Mouse (Mus musculus) adrenal gland, postnatal 25 days (tissue): ENCODE results near the gene Emc7. TPM values are rescaled to one million over a fixed set of nuclear protein-coding genes. Genes with fewer than 3 reads are reported as not detected.
"Not testable (repeated sequence)": the region's sequence is repeated elsewhere in the genome, so short reads cannot be mapped to it uniquely, and the experiment has no call there.

Experiments used
- DNase-seq: peaks from one replicate; pipeline ENCODE4 v3.0.0; 2021; ENCODE audit warnings: mixed read lengths
- long read RNA-seq: library from polyadenylated mRNA; stranded (forward); transcript quantifications from one replicate; pipeline ENCODE4 v2.0.0, GENCODE M21; 2021
- total RNA-seq: library from RNA; stranded (reverse); gene quantifications from 2 replicates; pipeline ENCODE4 v1.2.3, GENCODE M21; 2021

Emc7 gene
- 28.3 and 30.8 TPM in 2 replicates for total RNA-seq
- long read RNA-seq, full-length matches to known transcripts, result 103 of 109 reads
- long read RNA-seq, partial matches to known transcripts, result 2 of 109 reads
- long read RNA-seq, other reads (novel, unspliced or antisense), result 4 of 109 reads

DNA sequence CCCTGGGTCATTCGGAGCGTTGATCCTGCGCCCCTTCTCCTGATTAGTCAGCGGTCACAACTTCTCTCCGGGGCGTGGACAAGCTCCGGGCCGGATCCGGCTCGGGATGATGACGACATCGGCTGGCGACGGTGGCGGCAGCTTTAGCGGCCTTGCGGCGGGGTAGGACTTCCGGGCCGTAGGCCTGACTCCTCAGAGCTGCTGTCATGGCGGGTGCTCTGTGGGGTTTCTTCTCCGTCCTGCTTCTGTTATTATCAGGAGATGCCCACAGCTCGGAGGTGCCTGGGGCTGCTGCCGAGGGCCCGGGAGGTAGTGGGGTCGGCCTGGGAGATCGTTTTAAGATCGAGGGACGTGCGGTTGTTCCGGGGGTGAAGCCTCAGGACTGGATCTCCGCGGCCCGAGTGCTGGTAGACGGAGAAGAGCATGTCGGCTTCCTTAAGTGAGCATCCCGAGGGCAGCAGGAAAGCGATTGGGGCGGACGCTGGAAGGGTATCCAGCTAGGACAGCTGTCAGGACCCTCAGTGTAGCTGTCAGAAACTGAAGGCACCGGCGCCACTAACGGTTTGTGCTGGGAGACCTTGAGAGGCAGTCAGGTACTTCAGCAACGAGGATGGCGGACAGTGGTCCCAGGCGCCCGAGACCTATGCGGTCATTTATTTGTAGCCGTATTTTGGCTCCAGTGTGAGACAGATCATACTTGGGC is at the start of gene Emc7:
Gene Emc7 (plus strand): TSS at position 136 of the 703 bp plus-strand sequence.
- DNase-seq, result peak; percentile 100

DNA sequence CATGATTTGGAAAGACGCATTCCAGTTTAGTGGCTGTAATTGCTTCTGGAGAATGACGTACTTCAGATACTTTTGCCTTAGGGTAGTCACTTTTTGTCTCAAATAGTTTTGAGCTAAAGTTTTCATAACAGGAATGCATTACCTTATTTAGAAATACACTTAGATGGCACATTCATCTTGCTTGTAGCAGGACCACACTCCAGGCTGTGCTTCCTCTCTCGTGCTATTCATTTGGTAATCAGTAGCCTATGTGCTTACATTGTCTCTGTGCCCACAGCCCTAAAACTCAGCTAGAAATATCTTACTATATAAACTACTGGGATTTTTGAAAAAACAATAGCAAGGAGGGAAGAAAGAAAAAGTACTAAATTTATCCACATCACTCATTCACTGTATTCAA is 47.8 kb upstream of the Emc7 start:
- no peak for DNase-seq

DNA sequence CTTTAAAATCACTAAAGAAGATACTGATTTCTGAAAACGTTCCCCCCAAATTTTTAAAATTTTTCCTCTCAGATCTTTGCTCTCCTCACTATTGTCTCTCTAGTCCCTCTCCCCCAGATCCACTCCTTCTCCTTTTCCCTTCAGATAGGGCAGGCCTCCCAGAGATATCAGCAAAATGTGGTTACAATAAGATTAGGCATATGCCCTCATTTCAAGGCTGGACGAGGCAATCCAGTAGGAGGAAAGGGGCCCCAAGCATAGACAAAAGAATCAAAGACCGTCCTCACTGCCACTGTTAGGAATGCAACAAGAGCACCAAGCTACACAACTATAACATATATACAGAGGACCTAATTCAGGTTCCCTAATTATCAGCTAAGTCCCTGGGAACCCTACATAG is 29.5 kb upstream of the Emc7 start:
- DNase-seq, result no peak

DNA sequence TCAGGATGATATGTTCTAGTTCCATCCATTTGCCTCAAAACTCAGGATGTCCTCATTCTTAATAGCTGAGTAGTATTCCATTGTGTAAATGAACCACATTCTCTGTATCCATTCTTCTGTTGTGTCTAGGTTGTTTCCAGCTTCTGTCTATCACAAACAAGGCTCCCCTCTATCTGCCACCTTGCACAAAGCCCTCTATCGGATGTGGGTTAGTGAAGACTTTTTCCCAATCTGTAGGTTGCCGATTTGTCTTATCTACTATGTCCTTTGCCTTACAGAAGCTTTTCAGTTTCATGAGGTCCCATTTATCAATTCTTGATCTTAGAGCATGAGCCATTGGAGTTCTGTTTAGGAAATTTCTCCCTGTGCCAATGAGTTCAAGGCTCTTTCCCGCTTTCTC is 26.3 kb upstream of the Emc7 start:
- DNase-seq, result not testable (repeated sequence)

DNA sequence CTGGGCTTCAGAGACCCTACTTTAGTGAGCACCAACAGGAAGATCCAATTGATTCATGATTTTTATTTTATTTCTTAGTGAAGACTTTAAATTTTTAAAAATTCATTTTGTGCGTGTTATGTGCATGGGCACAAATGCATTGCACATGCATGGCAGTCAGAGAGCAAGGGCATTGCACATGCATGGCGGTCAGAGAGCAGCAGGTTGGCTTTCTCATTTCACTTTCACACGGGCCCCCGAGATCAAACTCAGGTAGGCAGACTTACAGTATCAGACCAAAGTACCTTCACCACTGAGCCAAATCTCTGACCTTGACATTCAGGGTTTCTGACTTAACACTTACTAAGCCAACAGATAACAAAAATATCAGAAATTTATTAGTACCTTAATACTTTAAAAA is 25.1 kb upstream of the Emc7 start:
- no peak for DNase-seq

DNA sequence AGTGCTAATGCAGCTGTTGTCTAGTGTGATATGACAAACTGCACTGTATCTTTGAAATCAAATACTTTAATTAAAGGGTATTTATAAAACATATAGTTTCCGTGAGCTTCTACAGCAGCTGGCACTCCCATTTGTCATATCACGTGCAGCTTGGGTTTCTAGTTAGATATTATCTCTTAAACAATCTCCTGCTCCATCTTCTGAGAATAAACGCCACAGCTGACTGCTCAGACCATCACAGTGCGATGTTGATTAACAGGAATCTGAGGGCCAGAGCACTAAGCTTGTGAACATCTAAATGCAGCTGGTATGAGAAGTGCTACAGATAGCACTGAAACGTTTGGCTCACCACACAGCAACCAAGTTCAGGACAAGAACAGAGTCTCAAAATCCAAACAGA is 24.4 kb upstream of the Emc7 start:
- DNase-seq, result no peak

DNA sequence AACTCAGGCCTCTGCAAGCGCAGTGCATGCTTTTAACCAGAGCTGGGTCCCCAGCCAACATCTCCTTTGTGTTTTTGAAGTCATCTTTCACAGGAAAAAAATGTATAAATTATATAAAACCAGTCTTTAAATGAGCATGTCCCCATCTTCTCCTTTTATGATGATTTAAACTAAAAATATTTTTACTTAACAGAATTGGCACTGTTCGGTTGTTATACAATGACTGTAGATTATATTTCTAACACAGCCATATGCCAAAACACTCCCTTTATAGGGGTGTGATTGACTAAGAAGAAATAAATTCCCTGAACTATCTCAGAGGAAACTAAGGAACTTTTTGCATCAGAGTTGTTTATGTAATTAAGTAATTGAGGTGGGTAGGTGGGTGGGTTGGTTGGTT is 22.3 kb upstream of the Emc7 start:
- no peak for DNase-seq

DNA sequence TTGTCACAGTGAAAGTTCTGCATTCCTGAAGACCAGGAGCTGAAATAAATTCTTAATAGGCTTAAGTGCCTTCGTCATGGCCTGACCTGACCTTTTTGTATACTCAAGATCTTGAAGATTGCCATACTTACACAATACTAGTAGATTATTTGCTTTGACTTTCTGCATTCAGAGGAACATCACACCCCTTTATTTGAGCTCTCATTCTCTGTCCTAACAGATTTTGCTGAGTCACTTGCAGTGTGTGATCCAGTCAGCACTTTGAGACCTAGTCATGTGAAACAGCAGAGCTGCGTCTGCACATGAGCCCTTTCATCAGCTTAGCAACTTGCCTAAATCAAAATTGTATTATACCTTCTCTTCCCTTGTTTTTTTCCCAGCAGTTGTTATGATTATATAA is 21.4 kb upstream of the Emc7 start:
- DNase-seq, result no peak

DNA sequence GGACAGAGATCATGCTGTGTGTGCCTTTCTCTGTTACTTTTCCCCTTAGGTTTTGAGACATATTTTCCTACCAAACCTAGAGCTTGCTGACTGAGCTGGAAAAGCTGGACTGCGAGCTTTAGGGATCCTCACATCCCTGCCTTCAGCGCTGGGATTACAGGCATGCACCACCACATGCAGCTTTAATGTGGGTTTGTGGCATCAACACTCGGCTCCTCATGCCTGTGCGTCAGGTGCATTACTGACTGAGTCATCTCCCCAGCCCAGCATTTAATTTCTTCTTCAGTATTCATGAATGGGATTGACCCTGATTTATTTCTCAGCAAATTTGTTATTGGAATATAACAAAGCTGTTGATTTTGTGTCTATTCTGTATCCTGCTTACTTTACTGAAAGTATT is 18.5 kb upstream of the Emc7 start:
- no peak for DNase-seq

DNA sequence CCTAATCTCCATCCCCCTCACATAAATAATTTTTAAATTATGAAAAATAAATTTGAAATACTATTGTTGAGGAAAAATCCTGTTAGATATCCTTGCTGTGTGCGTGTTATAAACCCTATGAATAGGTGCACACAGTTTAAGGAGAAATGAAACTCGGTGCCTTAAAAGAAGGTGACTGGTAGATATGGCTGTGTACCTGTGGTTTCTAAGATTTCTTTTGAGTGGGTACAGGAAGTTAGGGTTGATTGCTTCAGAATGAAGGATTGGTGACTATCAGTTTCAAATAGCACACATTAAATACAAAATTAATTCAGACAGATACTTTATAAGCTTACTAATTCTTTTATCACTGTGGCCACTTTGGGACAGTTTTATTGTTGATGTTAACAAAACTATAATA is 17.2 kb upstream of the Emc7 start:
- no peak for DNase-seq

DNA sequence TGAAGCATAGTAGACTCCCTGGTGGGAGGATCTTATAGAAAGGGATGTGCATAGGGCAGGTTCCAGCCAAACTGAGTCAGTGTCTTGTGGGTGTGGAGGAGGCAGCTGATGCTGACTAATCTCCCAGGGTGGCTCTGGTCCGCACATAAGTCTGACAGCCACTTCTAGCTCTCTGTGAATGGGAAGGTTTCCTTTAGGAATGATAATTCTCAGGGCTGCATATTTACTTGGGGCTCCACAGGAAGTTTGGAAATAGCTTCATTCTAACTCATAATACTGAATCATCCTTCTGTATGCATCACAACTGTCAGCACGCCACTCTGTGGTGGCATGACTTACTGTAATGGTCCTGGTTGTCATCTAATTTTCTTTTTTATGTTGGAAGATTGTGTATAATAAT is 11.3 kb upstream of the Emc7 start:
- DNase-seq, result no peak

DNA sequence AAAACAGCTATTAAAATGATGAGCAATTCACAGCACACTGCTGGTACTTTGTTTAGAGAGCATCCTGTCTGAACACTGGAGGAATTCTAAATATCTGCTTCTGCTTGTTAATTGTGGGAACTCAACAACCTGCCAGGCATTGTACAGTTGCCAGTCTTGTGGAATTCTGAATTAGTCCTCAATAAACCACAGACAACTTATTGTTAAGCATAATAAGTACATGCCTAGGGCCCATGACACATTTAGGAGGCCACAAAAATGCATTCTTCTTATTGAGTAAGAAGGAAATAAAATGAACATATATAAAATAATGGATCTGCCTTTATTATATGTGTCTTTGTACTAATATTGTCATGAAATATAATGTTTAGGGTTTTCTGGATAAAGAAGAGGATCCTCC is 9.3 kb upstream of the Emc7 start:
- DNase-seq, result no peak

DNA sequence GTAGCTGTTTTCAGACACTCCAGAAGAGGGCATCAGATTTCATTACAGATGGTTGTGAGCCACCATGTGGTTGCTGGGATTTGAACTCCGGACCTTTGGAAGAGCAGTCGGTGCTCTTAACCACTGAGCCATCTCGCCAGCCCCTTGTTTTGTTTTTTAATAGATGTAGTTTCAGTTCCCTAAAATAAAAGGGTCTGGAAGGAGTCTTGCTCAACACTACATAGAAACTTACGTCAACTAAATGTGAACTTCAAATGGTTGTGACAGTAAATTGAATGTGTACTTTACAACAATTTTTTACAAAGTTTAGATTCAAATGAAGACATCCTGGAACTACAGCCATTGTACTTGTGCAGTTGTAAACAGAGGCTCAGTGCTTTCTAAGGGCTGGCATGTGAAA is 6.8 kb upstream of the Emc7 start:
- not testable (repeated sequence) for DNase-seq

DNA sequence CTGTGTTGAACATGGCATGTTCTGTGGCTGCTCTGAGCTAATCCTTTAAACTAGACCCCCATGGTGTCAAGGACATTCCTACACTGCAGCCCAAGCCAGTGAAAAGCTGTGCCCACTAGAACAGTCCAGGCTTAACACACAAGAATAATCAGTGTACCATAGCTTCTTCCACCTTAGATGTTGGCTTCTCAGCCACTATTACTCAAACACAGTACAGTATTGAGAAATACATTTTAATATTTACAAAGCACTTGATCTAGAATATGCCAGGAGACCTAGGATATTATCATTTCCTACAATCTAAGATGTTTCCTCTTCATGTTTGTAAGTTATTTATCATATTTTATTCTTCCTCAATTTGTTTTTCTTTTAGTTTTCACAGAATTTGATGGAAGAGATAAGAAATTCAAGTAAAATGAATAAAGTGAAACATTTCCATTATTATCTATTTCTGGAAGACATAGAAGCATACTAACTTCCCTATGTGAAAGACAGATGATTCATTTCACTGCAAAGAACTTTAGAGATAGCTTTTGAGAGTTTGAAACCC is 6.2 kb upstream of the Emc7 start:
- DNase-seq, result no peak

DNA sequence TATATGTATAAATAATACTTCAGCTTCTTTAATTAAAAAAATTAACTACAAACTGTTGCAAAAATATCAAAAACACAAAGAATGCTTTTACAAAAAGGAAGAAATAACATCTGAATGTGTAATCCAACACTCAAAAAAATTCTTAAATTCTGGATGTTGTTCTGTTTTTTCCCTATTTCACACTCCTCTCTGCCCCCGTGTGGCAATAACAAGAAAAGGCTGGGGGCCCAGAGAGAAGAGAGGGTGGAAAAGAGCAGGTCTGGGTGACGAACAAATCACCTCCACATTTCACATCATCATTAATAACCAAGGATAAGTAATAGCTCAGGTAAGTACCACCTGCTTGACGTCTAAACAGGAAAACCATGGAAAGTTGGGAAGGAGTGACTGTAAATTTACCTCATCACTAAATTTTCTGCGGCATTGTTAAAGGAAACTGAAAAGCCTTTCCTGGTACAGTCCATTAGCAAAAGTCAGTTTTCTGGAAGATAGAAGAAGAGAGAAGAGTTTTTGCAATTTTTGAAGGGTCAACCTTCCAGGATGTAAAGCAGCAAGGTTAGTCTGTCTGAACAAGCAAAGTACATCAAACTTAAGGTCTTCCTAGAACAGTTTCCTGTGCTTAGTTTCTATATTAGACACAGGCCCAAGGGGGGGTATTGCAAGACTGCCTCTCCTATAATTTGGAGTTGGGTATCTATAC is 5.0 kb upstream of the Emc7 start:
- DNase-seq, result peak; percentile 2

DNA sequence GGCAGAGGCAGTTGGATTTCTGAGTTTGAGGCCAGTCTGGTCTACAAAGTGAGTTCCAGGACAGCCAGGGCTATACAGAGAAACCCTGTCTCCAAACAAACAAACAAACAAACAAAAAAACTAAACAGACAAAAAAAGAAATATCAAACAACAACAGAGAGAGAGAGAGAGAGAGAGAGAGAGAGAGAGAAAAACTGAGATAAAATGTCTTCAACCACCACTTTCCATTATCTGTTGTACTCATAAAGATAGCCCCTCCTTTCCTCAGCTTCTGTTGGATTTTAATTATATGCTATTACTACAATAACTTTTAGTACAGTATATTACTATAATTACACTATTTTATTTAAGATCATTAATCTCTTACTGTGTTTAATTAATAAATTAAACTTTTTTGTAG is 2.3 kb upstream of the Emc7 start:
- not testable (repeated sequence) for DNase-seq

DNA sequence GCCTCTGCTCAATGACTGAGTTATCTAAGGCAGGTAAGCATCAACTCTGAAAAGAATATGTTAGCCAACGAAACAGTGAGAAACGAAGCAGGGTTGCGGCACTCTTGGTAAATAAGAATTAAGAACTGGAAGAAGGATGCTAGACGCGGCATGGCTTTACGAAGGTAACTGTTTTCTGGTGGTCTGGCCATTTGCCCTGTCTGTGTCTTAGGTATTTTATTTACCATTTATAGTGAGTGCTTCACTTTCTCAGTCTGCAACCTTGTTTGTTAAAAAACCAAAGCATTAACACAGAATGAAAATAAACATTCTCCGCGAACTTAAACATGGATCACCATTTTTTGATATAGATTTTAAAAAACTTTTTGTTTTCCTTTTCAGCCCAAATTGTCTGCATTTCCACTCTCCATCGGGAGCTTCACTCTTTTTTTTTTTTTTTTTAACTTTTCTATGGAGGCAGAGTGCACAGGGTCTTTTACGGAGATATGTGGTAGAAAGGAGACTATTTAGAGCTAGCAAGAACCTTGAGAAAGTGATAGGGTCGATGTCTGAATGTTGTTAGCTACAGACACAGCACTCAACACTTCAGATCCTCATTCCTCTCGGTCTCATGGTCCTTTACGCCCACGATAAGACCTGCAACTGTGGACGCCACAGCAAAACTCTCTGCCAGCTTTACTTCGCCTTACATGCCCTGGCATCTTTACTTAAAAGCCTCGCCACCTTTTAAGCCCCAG is 504 bp upstream of the Emc7 start:
- no peak for DNase-seq

DNA sequence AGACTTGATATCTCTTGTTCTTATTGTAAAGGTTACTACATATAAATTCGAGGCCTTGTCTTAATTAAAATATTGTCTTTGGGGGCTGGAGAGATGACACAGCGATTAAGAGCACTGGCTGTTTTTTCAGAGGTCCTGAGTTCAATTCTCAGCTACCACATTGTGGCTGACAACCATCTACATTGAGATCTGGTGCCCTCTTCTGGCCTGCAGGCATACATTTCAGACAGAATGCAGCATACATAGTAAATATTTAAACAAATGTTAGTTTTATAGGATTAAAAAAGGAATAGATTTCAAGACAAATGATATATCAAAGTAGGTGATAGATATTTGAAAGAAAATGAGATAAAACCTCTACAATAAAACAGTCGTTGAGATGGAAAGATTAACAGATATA is 5.8 kb downstream of the Emc7 start:
- no peak for DNase-seq

DNA sequence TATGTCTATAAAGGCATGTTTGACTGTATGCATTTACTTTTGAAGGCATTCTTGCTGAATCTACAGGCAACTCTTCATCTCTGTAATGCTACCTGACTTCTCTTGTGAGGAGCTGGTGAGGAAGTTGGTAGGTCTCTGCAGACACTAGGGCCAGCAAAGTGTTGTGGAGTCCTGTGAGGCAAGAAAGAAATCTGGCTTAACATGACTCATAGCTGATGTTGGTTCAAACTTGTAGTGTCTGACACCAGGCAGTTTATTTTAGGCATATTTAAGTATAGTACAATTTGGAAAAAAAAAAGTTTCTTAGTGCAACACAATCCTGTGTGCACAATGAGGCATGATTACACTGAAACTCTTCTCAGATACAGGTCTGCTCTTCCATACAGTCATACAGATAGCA is 14.7 kb downstream of the Emc7 start:
- DNase-seq, result no peak

DNA sequence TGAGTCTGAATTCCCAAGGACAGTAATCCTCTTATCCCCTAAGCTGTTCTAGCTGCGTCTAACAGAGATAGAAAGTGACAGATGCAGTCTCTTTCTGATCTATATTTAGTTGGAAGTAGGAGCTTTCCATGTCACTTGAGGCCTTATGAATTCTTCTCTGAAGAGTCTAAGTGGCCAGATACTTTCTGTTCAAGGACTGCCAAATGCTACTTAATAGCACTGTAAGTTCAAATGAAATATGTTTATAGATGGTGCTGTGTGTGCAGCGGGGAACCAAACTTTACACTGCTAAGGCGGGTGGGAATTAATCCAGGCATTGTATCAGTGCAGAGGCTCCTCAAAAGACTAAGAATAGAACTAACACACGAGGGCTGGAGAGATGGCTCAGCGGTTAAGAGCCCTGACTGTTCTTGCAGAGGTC is 16.2 kb downstream of the Emc7 start:
- DNase-seq, result no peak

DNA sequence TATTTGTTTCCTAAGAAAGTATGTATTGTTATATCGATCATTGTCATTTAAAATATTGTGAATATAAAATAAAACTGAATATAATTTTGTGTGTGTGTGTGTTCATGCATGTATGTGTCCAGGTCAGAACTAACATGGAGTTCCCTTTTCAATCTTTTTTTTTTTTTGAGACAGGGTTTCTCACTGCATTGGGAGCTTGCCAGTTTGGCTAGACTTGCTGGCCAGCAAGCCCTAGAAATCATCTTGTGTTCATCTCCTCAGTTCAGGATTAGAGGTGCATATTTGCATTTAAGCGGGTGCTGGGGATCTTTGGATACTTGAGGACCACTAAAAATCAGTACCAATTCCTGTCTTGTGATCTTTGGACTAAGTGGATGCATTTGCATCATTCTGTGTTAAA is 17.3 kb downstream of the Emc7 start:
- no peak for DNase-seq

DNA sequence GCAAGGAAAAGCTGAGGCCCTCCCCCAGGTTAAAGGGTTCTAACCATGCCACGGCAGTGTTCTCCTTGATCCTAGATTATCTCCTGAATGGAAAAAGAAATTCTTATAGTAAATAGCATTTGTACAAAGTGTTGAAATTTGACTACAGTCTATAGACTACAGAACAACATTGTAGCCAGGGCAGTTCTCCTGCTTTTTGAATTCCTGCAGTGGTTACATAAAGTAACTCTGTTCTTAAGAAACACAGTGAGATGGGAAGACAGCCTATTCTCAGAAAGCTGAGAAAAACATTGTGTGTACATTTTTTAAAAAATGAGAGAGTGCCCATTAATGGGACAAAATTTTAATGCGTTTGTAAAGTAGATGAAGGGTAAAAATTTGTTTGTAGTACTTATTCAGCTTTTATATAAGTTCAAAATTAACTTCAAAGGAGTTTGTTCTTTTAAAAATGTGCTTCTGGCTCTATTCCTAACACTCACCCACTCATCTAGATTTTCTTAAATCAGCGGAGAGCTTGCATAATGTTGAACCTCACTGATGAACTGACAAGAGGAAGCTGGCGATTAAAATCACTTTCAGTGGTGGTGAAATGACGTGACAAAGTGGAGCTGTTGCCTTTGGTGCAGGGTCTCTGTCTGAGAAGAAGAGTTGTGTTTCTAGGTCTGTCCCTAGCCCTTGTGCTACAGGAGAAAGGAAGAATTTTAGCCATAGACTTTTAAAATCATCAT is 20.4 kb downstream of the Emc7 start:
- DNase-seq, result no peak
